Mouse (Mus musculus) small intestine, adult 2 months (tissue): ENCODE data around the gene Ano8.
"Not testable (repeated sequence)": the region's sequence is repeated elsewhere in the genome, so short reads cannot be mapped to it uniquely, and the experiment has no call there.

Experiments
- CTCF ChIP-seq: fragments of 200-500 bp; IDR thresholded peaks from 2 replicates; pipeline ENCODE4 v1.5.1; 2012; ENCODE audit warnings: low read depth, mild to moderate bottlenecking, control low read depth, inconsistent platforms, low read length, moderate library complexity, mixed read lengths; ENCODE audit not compliant: insufficient replicate concordance, insufficient read length; ENCODE audit errors: extremely low read depth
- POLR2A ChIP-seq: fragments of 200-500 bp; IDR thresholded peaks from 2 replicates; pipeline ENCODE4 v1.6.1; 2012; ENCODE audit warnings: low read depth, mild to moderate bottlenecking, control low read depth, inconsistent platforms, low read length, moderate library complexity

- not testable (repeated sequence) for TF ChIP-seq POLR2A
- TF ChIP-seq CTCF, result peak; percentile 54; the same call in 1 of the 2 replicates
Measured at GRCm38 (mm10) chr8:71519037-71519825, 33.5 kb upstream of the Ano8 start.
